Mouse (Mus musculus) cerebellum, adult 2 months (tissue): ENCODE results near the gene Kctd19. TPM values are rescaled to one million over a fixed set of nuclear protein-coding genes. Genes with fewer than 3 reads are reported as not detected.

Experiments used
- DNase-seq, 2 experiments: peaks; one replicate each; pipeline ENCODE4 v3.0.0; 2021
- H3K27ac ChIP-seq: fragments of 200-500 bp; 2 replicates; pipeline ENCODE4 v1.5.1; 2012; ENCODE audit warnings: low read length, control low read depth, inconsistent platforms; ENCODE audit not compliant: insufficient read depth
- H3K27me3 ChIP-seq: fragments of 200-500 bp; 2 replicates; pipeline ENCODE4 v1.6.1; 2012; ENCODE audit warnings: inconsistent platforms, mild to moderate bottlenecking, low read length, moderate library complexity; ENCODE audit not compliant: control insufficient read depth, insufficient read depth
- H3K4me1 ChIP-seq: fragments of 200-500 bp; 2 replicates; pipeline ENCODE4 v1.6.1; 2011; ENCODE audit warnings: low read length; ENCODE audit not compliant: control insufficient read depth, insufficient read depth
- H3K4me3 ChIP-seq: fragments of 200-500 bp; replicated peaks from 2 replicates; pipeline ENCODE3; 2011; ENCODE audit warnings: mild to moderate bottlenecking, low read depth, low read length, control low read depth; ENCODE audit not compliant: insufficient read depth
- CTCF ChIP-seq: fragments of 200-500 bp; IDR thresholded peaks from 2 replicates; pipeline ENCODE4 v1.5.1; 2011; ENCODE audit warnings: low read depth, mild to moderate bottlenecking, control low read depth, low read length, moderate library complexity, borderline replicate concordance; ENCODE audit not compliant: insufficient read depth
- POLR2A ChIP-seq: fragments of 200-500 bp; IDR thresholded peaks from 2 replicates; pipeline ENCODE4 v1.6.1; 2011; ENCODE audit warnings: low read length, control low read depth, borderline replicate concordance; ENCODE audit not compliant: insufficient read depth
- WGBS: fragments of 180-500 bp; shearing (Covaris S2); methylation state at CpG from one replicate; pipeline ENCODE4 v1.1.7; 2018; 5-methylcytosine and 5-hydroxymethylcytosine counted together
- polyA plus RNA-seq: library from polyadenylated mRNA; depleted of rRNA; stranded (reverse); fragments of >200 nt; gene quantifications from 2 replicates; pipeline ENCODE4 v1.2.3, GENCODE M21; 2012

Gene Kctd19
- polyA plus RNA-seq, 1 experiment = 0.05 TPM

DNA sequence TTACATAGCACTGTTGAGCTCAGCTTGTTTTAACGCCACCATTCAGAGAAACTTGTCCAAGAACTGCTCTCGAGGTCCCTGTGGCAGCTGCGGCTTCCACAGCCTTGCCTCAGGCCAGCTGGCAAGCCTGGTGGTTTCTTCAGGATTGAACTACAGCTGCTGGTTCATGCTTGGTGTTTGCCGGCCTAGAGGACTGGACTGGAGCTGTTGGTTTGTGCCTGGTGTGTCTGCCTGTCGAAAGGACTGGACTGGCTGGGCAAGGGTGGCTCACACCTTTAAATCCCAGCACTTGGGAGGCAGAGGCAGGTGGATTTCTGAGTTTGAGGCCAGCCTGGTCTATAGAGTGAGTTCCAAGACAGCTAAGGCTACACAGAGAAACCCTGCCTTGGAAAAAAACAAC is 13.3 kb downstream of the Kctd19 start:
- Histone ChIP-seq H3K4me1 (peaks cover 3% of the 10 kb centered on the region; the same call in 1 of the 2 replicates), H3K27me3 (no peaks in the 10 kb centered on the region), H3K27ac (no peak overlapping the region), H3K4me3 (no peak overlapping the region)
- DNase-seq = no peak
- WGBS = 68% methylated on average over 5 of the region's 5 CpGs
- TF ChIP-seq CTCF (no peak), POLR2A (no peak)

DNA sequence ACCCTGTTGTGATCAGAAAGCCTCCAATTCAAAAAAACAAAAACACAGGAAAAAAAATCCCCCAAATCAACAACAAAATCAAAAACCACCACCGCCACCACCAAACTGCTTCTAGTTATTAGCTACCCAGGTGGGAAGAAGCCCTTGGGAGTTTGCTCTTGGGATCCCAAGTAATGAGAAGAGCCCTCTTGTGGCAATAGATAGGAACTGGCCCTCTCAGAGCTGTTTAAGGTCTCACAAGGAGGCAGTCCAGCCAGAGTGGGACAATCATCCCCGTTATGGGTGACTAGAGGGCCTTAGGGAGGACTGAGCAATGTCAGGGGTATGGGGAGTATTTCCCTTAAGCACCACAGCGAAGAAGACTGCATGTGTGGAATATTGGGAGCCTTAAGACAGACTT is 15.6 kb downstream of the Kctd19 start:
- TF ChIP-seq POLR2A (no peak), CTCF (peak; percentile 62; the same call in 1 of the 2 replicates)
- Histone ChIP-seq H3K4me3 (no peak overlapping the region), H3K27me3 (no peaks in the 10 kb centered on the region), H3K27ac (no peak overlapping the region), H3K4me1 (peaks cover 3% of the 10 kb centered on the region; the same call in 1 of the 2 replicates)
- WGBS = 38% methylated on average over 3 of the region's 3 CpGs
- DNase-seq = peak; percentile 49 to 62

DNA sequence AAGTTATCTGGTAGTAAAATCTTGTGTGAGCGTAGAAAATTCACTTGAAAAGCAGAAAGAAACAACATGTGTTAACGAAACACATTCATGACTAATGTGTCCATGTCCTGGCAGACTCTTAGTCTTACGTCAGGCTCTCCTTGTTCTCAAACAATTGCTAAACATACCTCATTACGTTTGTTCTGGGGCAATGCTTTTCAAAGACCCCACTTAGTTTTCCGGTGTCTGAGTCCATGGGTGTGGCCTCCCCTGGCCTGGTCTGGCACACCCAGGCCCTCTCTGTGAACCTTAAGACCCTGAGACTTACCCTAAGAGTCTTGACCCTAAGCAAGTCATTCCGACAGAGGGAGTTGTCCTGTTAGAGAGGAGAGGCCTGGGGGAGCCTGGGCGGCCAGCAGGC is 19.4 kb downstream of the Kctd19 start:
- TF ChIP-seq POLR2A = no peak
- TF ChIP-seq CTCF = no peak
- no peak overlapping the region for H3K27ac ChIP-seq
- no peaks in the 10 kb centered on the region for H3K4me1 ChIP-seq
- H3K27me3 ChIP-seq = no peaks in the 10 kb centered on the region; the same call in 1 of the 2 replicates
- 84% methylated on average over 7 of the region's 7 CpGs for WGBS
- H3K4me3 ChIP-seq = no peak overlapping the region
- no peak for DNase-seq

DNA sequence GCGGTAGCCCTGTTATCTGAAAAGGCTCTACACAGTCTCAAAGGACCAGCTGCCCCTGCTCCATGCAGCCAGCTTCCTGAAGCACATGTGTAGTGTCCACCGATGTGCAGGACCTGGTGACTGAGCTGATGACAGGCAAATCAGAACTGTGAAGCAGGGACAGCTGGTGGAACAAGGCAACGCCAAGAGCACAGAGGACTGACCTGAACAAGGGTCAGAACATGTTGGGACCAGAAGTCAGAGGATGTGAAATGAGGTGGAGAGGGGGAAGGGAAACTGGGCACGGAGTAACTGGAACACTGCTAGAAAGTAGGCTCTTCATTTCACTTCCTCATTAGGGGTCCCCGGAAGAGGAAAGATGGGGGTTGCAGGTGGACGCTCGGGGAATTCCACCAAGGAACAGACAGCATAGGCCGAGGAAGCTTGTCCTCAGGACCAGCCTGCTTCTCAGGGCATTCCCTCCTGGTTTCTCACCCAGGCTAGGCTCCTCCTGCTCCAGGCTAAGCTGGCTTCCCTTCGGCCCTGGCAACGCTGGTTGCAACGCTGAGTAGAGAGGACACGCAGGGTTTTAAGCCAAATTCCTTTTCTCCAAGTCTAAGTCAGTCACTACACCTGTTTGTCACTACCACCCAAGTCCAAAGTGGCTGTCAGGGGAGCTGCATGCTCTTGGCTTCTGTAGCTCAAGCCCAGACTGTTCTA is 20.1 kb downstream of the Kctd19 start:
- DNase-seq = no peak
- TF ChIP-seq CTCF = no peak
- no peak for TF ChIP-seq POLR2A
- Histone ChIP-seq H3K4me3 (no peak overlapping the region), H3K4me1 (no peaks in the 10 kb centered on the region), H3K27ac (no peak overlapping the region), H3K27me3 (no peaks in the 10 kb centered on the region; the same call in 1 of the 2 replicates)
- 70% methylated on average over 12 of the region's 12 CpGs for WGBS

DNA sequence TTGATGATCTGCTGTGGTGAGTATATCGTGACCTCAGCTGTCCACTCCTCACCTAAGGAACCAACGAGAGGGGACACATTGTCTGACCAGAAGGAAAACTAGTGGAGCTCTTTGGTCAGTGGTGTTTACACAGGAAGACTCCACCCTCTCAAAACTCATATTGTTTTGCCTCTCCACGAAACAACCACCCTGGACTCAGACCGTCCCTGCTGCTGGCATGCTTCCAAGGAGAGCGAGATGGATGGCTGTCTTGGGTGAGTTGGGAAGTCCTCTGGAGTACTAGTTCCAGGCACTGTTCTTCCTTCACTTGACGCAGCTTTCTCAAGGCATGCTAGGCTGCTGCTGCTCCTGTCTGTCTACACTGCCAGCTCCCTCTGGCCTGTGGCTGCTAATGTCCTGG is 24.2 kb downstream of the Kctd19 start:
- WGBS = 69% methylated on average over 6 of the region's 6 CpGs
- Histone ChIP-seq H3K27me3 (no peaks in the 10 kb centered on the region; the same call in 1 of the 2 replicates), H3K4me3 (no peak overlapping the region), H3K27ac (no peak overlapping the region), H3K4me1 (peaks cover 4% of the 10 kb centered on the region; the same call in 1 of the 2 replicates)
- DNase-seq = no peak
- TF ChIP-seq CTCF = no peak
- TF ChIP-seq POLR2A = no peak

DNA sequence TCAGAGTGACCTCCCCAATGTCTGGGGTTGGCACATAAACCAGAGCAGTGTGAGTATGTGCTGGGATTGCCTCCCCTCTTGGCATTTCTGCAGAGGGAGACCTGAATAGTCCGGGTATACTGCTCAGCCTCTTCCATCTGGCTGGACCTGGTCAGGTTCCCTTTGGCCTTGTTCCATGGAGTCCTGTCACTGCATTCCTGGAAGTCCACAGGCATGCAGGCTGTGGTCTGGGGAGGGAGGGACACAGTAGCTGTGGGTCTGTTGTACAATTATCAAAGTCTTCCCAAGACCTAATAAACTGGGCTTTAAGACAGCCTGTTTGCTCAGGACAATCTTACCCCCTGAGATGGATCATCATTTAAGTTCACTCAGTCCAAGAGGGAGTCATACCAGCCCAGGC is 26.2 kb downstream of the Kctd19 start:
- H3K4me3 ChIP-seq = no peak overlapping the region
- WGBS = 18% methylated on average over 1 of the region's 1 CpGs
- TF ChIP-seq POLR2A (no peak), CTCF (no peak)
- H3K4me1 ChIP-seq = peaks cover 4% of the 10 kb centered on the region; the same call in 1 of the 2 replicates
- peak in 1 of 2 experiments; percentile 49 for DNase-seq
- H3K27ac ChIP-seq = no peak overlapping the region
- no peaks in the 10 kb centered on the region; the same call in 1 of the 2 replicates for H3K27me3 ChIP-seq

DNA sequence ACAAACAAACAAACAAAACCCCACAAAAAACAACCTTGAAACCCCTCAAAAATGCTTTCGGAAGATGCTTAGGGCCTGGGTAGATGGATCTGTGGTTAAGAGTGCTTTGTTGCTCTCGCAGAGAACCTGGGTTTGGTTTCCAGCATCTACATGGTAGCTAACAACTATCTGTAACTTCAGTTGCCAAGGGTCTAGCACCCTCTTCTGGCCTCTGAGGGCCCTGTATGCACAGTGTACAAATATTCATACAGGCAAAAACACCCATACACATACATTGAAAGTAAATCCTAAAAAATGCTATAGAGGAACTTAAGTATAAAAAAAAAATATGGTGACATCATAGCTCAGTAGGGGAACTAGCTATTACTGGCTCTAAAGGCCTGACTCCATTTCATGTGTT is 29.2 kb downstream of the Kctd19 start:
- peaks cover 14% of the 10 kb centered on the region; the same call in 1 of the 2 replicates for H3K4me1 ChIP-seq
- no peak for TF ChIP-seq CTCF
- no peak for TF ChIP-seq POLR2A
- no peaks in the 10 kb centered on the region for H3K27me3 ChIP-seq
- DNase-seq = no peak
- H3K27ac ChIP-seq = no peak overlapping the region
- WGBS = 99% methylated on average over 2 of the region's 2 CpGs
- H3K4me3 ChIP-seq = no peak overlapping the region

DNA sequence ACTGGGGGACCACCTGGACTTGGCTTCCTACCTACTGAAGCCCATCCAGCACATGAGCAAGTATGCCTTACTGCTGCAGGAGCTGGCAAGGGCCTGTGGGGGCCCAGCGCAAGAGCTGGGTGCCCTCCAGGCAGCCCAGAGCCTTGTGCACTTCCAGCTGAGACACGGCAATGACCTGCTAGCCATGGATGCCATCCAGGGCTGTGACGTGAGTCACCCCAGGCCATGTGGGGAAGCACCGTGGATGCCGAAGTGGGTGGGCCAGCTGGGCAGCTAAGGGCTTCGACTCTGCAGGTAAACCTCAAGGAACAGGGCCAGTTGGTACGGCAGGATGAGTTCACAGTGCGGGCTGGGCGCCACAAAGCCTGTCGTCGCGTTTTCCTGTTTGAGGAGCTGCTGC is 33.0 kb downstream of the Kctd19 start:
- Histone ChIP-seq H3K4me3 (no peak overlapping the region), H3K27ac (no peak overlapping the region), H3K4me1 (peaks cover 17% of the 10 kb centered on the region), H3K27me3 (no peaks in the 10 kb centered on the region)
- TF ChIP-seq POLR2A = no peak
- TF ChIP-seq CTCF = no peak
- no peak for DNase-seq
- WGBS = 41% methylated on average over 12 of the region's 12 CpGs
